Mouse (Mus musculus) C2C12 (cell line): Measurements from ENCODE around the gene Fpr1. TPM values are rescaled to one million over a fixed set of nuclear protein-coding genes. Genes with fewer than 3 reads are reported as not detected.
"Not testable (repeated sequence)": the region's sequence is repeated elsewhere in the genome, so short reads cannot be mapped to it uniquely, and the experiment has no call there.

Source experiments
- H3K27me3 ChIP-seq: one replicate; pipeline ENCODE4 v1.6.1; 2011; ENCODE audit not compliant: control insufficient read depth, insufficient read depth, insufficient read length
- H3K36me3 ChIP-seq: one replicate; pipeline ENCODE4 v1.6.1; 2011; ENCODE audit not compliant: control insufficient read depth, insufficient read depth
- H3K4me3 ChIP-seq: one replicate; pipeline ENCODE4 v1.5.1; 2011; ENCODE audit warnings: mild to moderate bottlenecking, control low read depth; ENCODE audit not compliant: poor library complexity, insufficient read depth, severe bottlenecking
- H3K79me2 ChIP-seq: one replicate; pipeline ENCODE4 v1.6.1; 2011; ENCODE audit not compliant: control insufficient read depth, insufficient read depth
- H3K79me3 ChIP-seq: one replicate; pipeline ENCODE4 v1.6.1; 2011; ENCODE audit warnings: low read depth, control low read depth
- H3ac ChIP-seq: one replicate; pipeline ENCODE3; 2011; ENCODE audit warnings: low read depth; ENCODE audit not compliant: control insufficient read depth, insufficient read length
- CEBPB ChIP-seq: IDR thresholded peaks from one replicate; pipeline ENCODE4 v1.6.1; 2011; ENCODE audit warnings: low read depth, mild to moderate bottlenecking, control low read depth, moderate library complexity
- CTCF ChIP-seq: IDR thresholded peaks from one replicate; pipeline ENCODE4 v1.5.1; 2011; ENCODE audit not compliant: control insufficient read depth, insufficient read depth, insufficient read length
- FOSL1 ChIP-seq: IDR thresholded peaks from one replicate; pipeline ENCODE4 v1.8.0; 2011; ENCODE audit warnings: mild to moderate bottlenecking, low read length; ENCODE audit not compliant: poor library complexity, insufficient read depth, severe bottlenecking
- MAX ChIP-seq: IDR thresholded peaks from one replicate; pipeline ENCODE4 v1.6.1; 2011; ENCODE audit warnings: mild to moderate bottlenecking, control low read depth
- MYOD1 ChIP-seq: IDR thresholded peaks from one replicate; pipeline ENCODE4 v1.6.1; 2011; ENCODE audit warnings: low read depth; ENCODE audit not compliant: control insufficient read depth, insufficient read length
- MYOG ChIP-seq: IDR thresholded peaks from one replicate; pipeline ENCODE4 v1.6.1; 2011; ENCODE audit not compliant: control insufficient read depth, insufficient read length; ENCODE audit errors: extremely low read depth
- USF1 ChIP-seq: IDR thresholded peaks from one replicate; pipeline ENCODE4 v1.6.1; 2011; ENCODE audit warnings: low read depth, mild to moderate bottlenecking, control low read depth, moderate library complexity
- polyA plus RNA-seq: library from polyadenylated mRNA; unstranded; fragments of >200 nt; fragmentation: generic; extraction: Trizol; gene quantifications from one replicate; pipeline ENCODE4 v1.2.1, GENCODE M21; 2012; ENCODE audit warnings: missing spikeins

The Fpr1 gene
- polyA plus RNA-seq, 1 experiment: not detected

DNA sequence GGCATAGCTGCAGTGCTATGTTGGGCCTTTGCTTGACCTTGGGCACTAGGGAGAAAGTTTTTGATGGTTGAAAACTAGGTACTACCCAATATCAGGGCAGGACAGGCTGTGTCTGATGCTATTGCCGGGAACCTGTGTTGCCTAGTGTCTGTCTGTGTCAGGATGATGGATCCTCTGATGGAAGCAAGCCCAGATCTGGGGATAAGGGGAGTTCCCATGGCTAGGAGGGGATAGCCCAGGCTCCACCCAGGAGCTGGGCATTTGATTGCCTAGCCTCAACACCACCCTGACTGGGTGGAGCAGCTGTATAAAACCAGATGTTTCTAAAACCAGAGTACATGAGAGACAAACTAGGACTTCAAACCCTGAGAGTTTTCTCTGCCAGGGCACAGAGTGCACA, 27.1 kb downstream of the Fpr1 start:
- Histone ChIP-seq H3K4me3 (no peak overlapping the region), H3K79me2 (peaks cover 28% of the 10 kb centered on the region), H3K36me3 (no peaks in the 10 kb centered on the region), H3ac (peak overlapping the region; percentile 39), H3K27me3 (no peaks in the 10 kb centered on the region), H3K79me3 (peaks cover 6% of the 10 kb centered on the region)
- TF ChIP-seq MYOD1: peak; percentile 5
- TF ChIP-seq CTCF: no peak

- H3K36me3 ChIP-seq: no peaks in the 10 kb centered on the region
- H3K79me2 ChIP-seq: peaks cover 28% of the 10 kb centered on the region
- TF ChIP-seq MAX: no peak
- TF ChIP-seq USF1: no peak
- TF ChIP-seq MYOD1: no peak
- TF ChIP-seq MYOG: no peak
- no peak for TF ChIP-seq CEBPB
- no peak for TF ChIP-seq CTCF
- no peak for TF ChIP-seq FOSL1
- no peak within 1 kb of the TSS for H3ac ChIP-seq
- no peak within 1 kb of the TSS for H3K4me3 ChIP-seq
- H3K27me3 ChIP-seq: no peaks in the 10 kb centered on the region
- H3K79me3 ChIP-seq: peaks cover 8% of the 10 kb centered on the region
Observed at GRCm38 (mm10) chr17:17855064-17855838, 28.5 kb downstream of the Fpr1 start, which contains the start of gene Has1. Has1 (minus strand) TSS chr17:17855205.

- Histone ChIP-seq H3ac (no peak overlapping the region), H3K79me2 (peaks cover 25% of the 10 kb centered on the region), H3K4me3 (no peak overlapping the region), H3K36me3 (peaks cover 20% of the 10 kb centered on the region), H3K27me3 (no peaks in the 10 kb centered on the region), H3K79me3 (peaks cover 9% of the 10 kb centered on the region)
- TF ChIP-seq MYOD1 (no peak), MAX (no peak), CEBPB (no peak), CTCF (no peak), MYOG (no peak), USF1 (no peak)
Observed at GRCm38 (mm10) chr17:17849906-17850712, 33.6 kb downstream of the Fpr1 start.

DNA sequence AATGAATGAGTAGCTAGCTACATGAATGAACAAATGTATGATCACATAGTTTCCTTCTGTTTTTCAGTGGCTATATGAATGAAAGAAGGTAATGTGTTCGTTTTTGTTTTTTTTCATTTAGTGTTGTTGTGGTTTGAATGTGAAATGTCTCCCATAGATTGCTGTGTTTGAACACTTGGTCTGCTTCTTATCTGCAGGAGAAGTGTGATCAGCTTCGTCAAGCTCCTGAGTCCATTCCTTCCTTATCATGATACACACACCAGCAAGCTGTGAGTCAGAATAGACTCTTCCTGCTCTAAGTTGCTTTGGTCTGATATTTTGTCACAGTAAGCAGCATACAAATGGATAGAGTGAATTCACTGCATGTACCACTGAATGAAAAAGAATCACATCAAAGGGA, 34.8 kb downstream of the Fpr1 start:
- Histone ChIP-seq H3K36me3 (peaks cover 20% of the 10 kb centered on the region), H3ac (no peak overlapping the region), H3K79me3 (peaks cover 5% of the 10 kb centered on the region), H3K79me2 (peaks cover 13% of the 10 kb centered on the region), H3K27me3 (no peaks in the 10 kb centered on the region), H3K4me3 (no peak overlapping the region)
- TF ChIP-seq USF1 (no peak), CEBPB (no peak), FOSL1 (no peak), MAX (no peak), MYOD1 (no peak), MYOG (no peak), CTCF (no peak)

DNA sequence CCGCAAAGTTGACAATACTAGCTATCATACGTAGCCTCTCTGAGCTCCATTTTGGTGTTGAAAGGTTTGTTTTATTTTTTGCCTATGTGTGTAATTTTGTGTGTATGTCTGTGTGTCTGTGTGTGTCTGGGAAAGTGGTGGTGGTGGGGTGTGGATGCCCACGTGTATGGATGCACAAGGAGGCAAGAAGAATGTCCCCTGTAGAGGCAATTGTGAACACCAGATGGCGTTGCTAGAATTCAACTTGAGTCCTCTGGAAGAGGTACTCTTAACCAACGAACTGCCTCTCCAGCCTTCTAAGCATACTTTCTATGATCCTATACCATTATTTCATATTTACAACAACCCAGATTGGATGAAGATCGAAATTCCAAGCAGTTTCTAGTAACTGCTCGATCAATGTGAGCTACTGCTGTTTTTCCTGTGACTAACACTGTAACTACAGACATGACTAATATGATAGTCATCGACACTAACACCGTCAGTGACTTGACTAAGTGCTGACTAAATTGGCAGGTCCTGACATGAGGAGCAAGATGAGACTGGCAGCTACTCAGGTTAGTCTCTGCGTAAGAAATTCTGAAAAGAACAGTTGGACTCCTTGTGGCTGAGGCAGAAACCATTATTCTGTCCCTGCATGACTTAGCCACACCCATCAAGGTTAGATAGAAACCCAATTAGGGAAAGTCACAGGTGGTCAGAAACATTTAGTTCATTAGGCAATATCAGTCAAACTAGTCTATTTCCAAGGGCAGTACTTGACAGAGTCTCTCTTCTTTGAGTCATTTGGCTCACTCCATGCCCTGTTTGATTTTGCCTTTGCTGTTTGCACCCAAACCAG, 38.3 kb downstream of the Fpr1 start:
- Histone ChIP-seq H3K79me3 (peaks cover 1% of the 10 kb centered on the region), H3ac (no peak overlapping the region), H3K27me3 (no peaks in the 10 kb centered on the region), H3K36me3 (peaks cover 39% of the 10 kb centered on the region), H3K4me3 (no peak overlapping the region), H3K79me2 (peaks cover 1% of the 10 kb centered on the region)
- TF ChIP-seq MAX (peak; percentile 79), USF1 (no peak), MYOG (no peak), CEBPB (no peak), MYOD1 (peak; percentile 65), CTCF (no peak), FOSL1 (peak; percentile 99)

DNA sequence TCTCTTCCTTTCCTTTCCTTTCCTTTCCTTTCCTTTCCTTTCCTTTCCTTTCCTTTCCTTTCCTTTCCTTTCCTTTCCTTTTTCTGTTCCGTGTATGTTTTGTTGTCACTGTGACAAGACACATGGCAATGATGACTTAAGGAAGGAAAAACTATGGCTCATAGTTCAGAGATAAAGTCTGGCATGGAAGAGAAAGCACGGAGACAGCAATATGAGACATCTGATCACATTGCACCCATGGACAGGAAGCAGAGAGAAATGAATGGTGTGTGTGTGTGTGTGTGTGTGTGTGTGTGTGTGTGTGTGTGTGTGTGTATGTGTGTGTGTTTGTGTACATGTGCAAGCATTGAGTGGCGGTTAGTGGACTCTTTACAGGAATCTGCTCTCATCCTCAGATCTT, 39.1 kb downstream of the Fpr1 start:
- H3ac ChIP-seq, H3K27me3 ChIP-seq, H3K79me2 ChIP-seq, H3K4me3 ChIP-seq, H3K79me3 ChIP-seq: not testable (repeated sequence)
- H3K36me3 ChIP-seq: peaks cover 47% of the 10 kb centered on the region
